Mouse (Mus musculus) liver (tissue): ENCODE results near the gene Eps8l1.
"Not testable (repeated sequence)": the region's sequence is repeated elsewhere in the genome, so short reads cannot be mapped to it uniquely, and the experiment has no call there.

Experiments
- DNase-seq: peaks from one replicate; pipeline ENCODE4 v3.0.0-alpha.2; 2020; ENCODE audit warnings: mixed read lengths

Eps8l1 gene

GRCm38 (mm10) chr7:4460576-4461434 lies at the start of gene Eps8l1:
Gene Eps8l1 (plus strand): TSS chr7:4460674.
- no peak for DNase-seq

GRCm38 (mm10) chr7:4412406-4412805 lies 48.1 kb upstream of the Eps8l1 start:
- DNase-seq = not testable (repeated sequence)

- DNase-seq = no peak
Measured at GRCm38 (mm10) chr7:4419681-4420080, 40.8 kb upstream of the Eps8l1 start.

GRCm38 (mm10) chr7:4420230-4420629 lies 40.2 kb upstream of the Eps8l1 start:
- DNase-seq = no peak

DNA sequence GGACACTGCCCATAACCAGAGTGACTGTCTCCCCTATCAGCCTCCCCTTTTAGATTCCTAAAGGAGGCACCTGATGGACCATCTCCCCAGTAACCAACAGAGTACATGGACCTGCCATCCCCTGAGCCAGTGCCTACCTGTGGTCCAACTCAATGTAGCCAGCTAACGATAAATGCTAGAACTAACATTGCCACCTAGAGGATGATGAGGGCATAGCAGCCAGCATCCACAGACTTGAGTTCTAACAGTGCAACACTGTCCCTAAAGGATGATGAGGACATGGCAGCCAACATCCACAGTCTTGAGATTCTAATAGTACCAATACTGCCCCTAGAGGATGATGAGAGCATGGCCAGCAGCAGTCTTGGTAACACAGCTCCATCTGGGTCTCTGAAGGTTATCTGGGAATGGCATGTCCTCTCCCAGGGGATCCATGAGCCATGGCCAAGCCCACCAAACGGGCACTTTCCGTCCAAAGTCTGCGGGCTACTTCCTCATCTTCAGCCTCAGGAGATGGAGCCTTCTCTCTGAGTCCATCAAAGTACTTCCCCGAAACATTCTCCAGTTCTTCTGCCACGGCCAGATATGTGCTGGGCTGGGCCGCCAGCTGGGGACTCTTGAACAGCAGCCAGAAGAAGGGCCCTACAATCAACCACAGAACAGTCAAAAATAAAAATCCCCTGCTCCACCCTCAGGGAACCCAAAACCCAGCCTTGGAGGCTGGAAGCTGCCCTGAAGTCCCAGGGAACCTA lies 33.1 kb upstream of the Eps8l1 start:
- peak; percentile 82 for DNase-seq

DNA sequence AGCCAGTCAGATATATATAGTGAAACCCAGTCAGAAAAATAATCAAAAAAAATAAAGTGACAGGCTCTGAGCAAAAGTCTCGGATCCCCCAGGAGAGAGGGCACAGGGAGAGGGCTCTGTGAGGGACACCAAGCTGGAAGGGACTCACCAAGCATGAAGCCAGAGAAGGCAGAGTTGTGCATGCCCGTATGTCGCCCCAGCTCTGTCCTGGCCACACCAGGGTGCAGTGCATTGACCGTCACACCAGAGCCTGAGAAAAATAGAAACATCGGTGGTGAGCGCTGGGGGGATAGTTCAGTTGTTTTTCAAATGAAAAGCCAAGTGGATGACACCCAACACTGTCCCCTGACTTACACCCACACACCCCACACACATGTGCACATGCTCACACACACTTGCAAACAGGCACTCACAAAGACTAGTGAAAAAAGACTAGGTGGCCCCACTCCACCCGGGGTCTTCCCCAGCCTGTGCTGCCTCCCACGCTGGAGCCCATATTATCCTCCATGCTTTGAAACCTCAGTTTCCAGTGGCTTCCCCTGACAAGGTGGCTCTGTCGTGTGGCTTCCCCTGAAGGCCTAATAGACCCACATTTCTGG lies 30.1 kb upstream of the Eps8l1 start:
- no peak for DNase-seq

DNA sequence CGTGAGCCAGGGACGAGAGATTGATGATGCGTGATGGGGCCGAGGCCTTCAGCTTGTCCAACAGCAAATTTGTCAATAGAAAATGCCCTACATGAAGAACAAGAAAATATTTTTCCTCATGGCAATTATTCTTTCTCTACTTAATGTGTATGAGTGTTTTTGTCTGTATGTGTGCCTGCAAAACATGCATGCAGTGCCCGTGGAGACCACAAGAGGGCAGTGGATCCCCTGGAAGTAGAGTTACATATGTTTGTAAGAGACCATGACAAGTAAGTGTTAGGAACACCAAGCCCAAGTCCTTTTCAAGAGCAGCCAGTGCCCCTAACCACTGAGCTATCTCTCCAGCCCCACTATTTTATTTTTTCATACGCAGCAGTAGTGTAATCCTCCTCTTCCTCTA lies 28.9 kb upstream of the Eps8l1 start:
- peak; percentile 80 for DNase-seq

GRCm38 (mm10) chr7:4432026-4432425 lies 28.4 kb upstream of the Eps8l1 start:
- DNase-seq = no peak

- DNase-seq = no peak
Measured at GRCm38 (mm10) chr7:4437721-4438120, 22.8 kb upstream of the Eps8l1 start.

DNA sequence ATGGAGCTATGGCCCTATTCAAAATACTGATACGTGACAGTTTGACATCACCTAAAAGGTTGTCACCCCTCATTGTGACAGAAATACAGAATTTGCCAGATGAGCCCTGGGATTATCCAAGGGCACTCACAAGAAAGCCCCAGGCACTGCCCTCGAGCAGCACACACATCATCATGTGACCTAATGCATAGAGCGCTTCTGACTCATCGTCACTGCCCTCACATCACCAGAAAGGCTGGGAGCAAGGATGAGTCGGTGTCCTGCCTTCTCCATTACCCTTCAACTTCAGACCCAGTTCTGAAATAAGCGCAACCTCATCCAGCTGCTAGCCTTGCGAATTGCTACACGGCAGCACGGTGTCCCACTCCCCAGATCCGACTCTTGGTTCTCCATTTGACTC lies 19.9 kb upstream of the Eps8l1 start:
- DNase-seq = no peak

- peak; percentile 84 for DNase-seq
Measured at GRCm38 (mm10) chr7:4445216-4445791, 15.2 kb upstream of the Eps8l1 start, which contains the start of gene Rdh13. Gene Rdh13 (minus strand): TSS chr7:4445649.

- DNase-seq = no peak
Measured at GRCm38 (mm10) chr7:4447138-4447537, 13.3 kb upstream of the Eps8l1 start.

DNA sequence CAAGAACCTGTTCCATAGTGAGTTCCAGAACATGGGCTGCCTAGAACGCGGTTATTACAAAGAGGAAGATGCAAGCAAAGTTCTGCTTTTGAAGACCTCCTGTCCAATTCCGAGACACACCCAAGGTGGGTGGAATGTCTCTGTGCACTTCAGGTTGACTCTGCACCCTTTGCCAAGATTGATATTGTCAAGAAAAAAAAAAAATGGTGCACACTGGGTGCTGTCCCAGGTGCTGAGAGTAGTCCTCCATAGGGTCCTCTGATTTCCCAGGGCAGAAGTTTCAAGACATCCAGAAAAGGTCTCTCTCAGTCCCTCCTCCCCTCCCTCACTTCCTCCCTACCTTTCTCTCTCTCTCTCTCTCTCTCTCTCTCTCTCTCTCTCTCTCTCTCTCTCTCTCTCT lies 12.0 kb upstream of the Eps8l1 start:
- no peak for DNase-seq

GRCm38 (mm10) chr7:4449211-4449610 lies 11.3 kb upstream of the Eps8l1 start:
- DNase-seq = no peak

DNA sequence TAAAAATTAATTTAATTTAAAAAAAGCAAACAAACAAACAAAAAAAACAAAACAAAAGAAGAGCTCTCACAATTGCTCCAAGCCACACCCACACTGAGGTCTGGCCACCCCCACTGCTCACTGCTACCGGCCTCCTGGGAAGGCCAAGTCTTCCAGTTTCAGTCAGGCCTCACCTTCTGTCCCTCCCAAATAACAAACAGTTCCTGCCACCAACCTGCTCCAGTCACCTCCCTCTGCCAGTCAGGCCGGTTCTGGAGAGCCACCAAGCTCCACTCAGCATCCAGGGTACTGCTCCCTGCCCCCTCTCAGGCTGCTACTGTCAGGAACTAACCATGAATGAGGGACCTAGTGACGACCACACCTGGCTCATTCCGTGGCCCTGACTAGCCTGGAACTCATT lies 7.8 kb upstream of the Eps8l1 start:
- no peak for DNase-seq

- DNase-seq = no peak
Measured at GRCm38 (mm10) chr7:4464194-4464824, 3.8 kb downstream of the Eps8l1 start.

DNA sequence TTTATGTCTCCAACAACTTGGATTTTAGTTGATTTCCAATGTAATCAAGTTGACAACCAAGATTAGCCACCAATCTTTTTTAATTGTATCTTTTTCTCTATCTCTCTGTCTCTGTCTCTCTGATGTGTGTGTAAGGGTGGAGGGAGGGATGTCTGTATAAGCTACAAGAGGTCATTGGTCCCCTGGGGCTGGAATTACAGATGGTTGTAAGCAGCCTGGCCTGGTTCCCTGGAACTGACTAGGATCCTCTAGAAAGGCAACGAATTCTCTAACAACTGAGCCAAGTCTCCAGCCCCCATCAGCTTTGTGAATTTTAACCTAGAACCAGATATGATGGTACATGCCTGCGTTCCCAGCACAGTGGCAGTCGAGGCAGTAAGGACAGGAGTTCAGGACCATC lies 7.3 kb downstream of the Eps8l1 start:
- DNase-seq = no peak

DNA sequence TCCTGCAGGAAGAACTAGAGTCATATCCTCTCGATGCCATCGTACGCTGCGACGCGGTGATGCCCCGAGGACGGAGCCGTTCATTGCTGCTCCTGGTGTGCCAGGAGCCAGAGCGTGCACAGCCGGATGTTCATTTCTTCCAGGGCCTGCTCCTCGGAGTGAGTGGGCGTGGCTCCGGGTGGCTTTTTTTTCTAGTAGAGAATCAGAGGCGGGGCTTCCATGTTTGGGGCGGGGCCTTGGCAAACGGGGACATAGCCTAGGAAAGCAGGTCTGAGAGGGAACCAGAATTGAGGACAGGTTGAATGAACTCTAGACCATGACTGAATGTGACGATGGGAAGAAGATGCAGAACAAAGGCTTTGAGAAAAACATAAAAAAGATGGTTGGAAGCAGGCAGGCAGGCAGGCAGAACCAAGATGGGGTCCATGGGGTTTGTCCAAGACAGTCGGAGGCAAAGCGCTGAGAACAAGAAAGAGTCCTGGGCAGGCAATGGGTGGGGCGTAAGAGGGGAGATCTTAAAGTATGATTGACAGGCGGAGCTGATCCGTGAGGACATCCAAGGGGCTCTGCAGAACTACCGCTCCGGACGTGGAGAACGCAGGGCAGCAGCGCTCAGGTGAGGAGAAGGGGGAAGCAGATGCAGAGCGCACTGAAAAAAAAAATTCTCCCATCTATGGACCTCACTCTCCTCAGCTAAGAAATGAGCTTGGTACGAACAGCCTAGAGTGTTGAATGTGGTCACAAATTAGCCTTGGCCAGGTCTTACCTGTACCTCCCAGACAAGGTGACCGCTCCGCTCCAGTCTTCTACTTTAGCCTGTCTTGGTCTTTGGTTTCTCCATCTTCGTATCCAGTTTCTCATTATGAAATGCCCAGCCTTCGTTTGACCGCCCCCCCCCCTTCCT lies 10.1 kb downstream of the Eps8l1 start:
- peak; percentile 71 for DNase-seq

DNA sequence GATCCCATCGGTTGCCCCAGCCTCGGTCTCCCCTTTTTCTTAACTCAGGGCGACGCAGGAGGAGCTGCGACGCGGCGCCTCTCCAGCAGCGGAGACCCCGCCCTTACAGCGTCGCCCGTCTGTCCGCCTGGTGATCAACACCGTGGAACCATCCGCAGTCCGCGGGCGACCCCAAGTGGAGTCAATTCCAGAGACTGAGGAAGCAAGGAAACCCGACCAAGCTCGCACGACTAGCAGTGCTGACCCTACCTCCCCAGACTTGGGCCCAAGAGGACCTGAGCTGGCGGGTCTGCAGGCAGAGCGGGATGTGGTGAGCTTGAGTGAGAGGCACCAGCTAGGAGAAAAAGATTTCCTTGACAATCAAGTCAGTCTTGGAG lies 10.7 kb downstream of the Eps8l1 start:
- DNase-seq = peak; percentile 73

- DNase-seq = no peak
Measured at GRCm38 (mm10) chr7:4473940-4474339, 13.5 kb downstream of the Eps8l1 start.

DNA sequence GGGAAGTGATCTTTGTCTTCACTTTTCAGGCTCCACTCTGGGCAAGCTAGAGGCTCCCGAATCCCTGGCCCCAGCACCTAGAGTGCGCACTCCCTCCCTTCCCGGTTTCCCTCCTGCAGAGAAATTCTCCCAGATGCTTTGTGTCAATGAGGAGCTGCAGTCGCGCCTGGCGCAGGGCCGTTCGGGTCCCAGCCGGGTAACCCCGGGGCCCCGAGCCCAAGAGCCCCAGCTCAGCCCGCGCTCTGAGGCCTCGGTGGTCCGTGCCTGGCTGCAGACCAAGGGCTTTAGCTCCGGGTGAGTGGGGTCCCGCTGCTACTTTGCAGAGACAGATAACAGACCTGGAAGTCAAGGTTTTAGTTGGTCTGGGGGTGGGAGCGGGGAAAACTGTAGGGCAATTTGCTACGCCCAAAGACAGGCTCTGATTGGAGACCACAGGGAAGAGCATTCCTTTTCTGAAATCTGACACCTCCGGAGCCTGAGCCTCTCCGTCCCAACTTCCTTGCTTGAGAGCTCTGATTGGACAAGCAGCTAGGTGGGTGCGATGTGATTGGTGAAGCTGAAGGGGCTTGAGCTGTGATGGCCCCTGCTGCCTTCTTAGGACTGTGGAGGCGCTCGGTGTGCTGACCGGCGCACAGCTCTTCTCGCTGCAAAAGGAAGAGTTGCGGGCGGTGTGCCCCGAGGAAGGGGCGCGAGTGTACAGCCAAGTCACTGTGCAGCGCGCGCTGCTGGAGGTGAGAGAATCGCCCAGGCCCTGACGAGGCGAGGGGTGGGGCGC lies 17.7 kb downstream of the Eps8l1 start:
- peak; percentile 65 for DNase-seq
